Mouse (Mus musculus) lung, postnatal 0 days (tissue): ENCODE data around the gene Ugt1a5. TPM values are rescaled to one million over a fixed set of nuclear protein-coding genes. Genes with fewer than 3 reads are reported as not detected.
"Not testable (repeated sequence)": the region's sequence is repeated elsewhere in the genome, so short reads cannot be mapped to it uniquely, and the experiment has no call there.

ENCODE experiments used
- ATAC-seq: fragments of 200-750 bp; cut with Nextera tagmentation; 2 replicates; pipeline ENCODE4 v1.8.0; 2017; ENCODE audit warnings: moderate library complexity
- DNase-seq: peaks from one replicate; pipeline ENCODE4 v3.0.0-alpha.2; 2016; ENCODE audit warnings: low spot score
- H3K27ac ChIP-seq: fragments of 300-500 bp; sonication (generic); 2 replicates; pipeline ENCODE4 v1.5.1; 2014; ENCODE audit warnings: antibody characterized with exemption, mild to moderate bottlenecking, low read length, mixed read lengths
- H3K27me3 ChIP-seq: fragments of 300-500 bp; sonication (generic); replicated peaks from 2 replicates; pipeline ENCODE4 v1.6.1; 2014; ENCODE audit warnings: low read length, mixed read lengths; ENCODE audit not compliant: insufficient read depth
- H3K36me3 ChIP-seq: fragments of 300-500 bp; sonication (generic); 2 replicates; pipeline ENCODE4 v1.6.1; 2014; ENCODE audit warnings: low read length, mixed read lengths; ENCODE audit not compliant: insufficient read depth
- H3K4me1 ChIP-seq: fragments of 300-500 bp; sonication (generic); 2 replicates; pipeline ENCODE4 v1.6.1; 2014; ENCODE audit warnings: antibody characterized with exemption, low read depth, low read length, mixed read lengths; ENCODE audit not compliant: insufficient read depth
- H3K4me2 ChIP-seq: fragments of 300-500 bp; sonication (generic); replicated peaks from 2 replicates; pipeline ENCODE4 v1.6.1; 2014; ENCODE audit warnings: low read depth, mild to moderate bottlenecking, low read length, moderate library complexity, mixed read lengths
- H3K4me3 ChIP-seq: fragments of 300-500 bp; sonication (generic); 2 replicates; pipeline ENCODE4 v1.5.1; 2014; ENCODE audit warnings: low read depth, low read length
- H3K9ac ChIP-seq: fragments of 300-500 bp; sonication (generic); replicated peaks from 2 replicates; pipeline ENCODE4 v1.6.1; 2014; ENCODE audit warnings: low read depth, mild to moderate bottlenecking
- H3K9me3 ChIP-seq: fragments of 300-500 bp; sonication (generic); 2 replicates; pipeline ENCODE4 v1.6.1; 2016; ENCODE audit warnings: low read length, mixed read lengths
- CTCF ChIP-seq: IDR thresholded peaks from 2 replicates; pipeline ENCODE4 v1.5.1; 2016; ENCODE audit warnings: antibody characterized with exemption, mild to moderate bottlenecking
- EP300 ChIP-seq: IDR thresholded peaks from 2 replicates; pipeline ENCODE4 v1.6.1; 2016; ENCODE audit warnings: antibody characterized with exemption, mild to moderate bottlenecking, control low read depth
- WGBS: fragments of 180-500 bp; shearing (Covaris S2); extraction: QIAGEN DNeasy Blood & Tissue Kit; methylation state at CpG from one replicate; pipeline ENCODE4 v1.1.7; 2014; 5-methylcytosine and 5-hydroxymethylcytosine counted together
- polyA plus RNA-seq: library from polyadenylated mRNA; unstranded; fragments of >200 nt; fragmentation: Nextera tagmentation; extraction: Ambion mirVana; gene quantifications from 2 replicates; pipeline ENCODE4 v1.2.1, GENCODE M21; 2015

The Ugt1a5 gene
- polyA plus RNA-seq, 1 experiment from 2014 or later, result not detected

- peak; percentile 77 for ATAC-seq
- not testable (repeated sequence) for DNase-seq
These were observed 21.7 kb upstream of the Ugt1a5 start for GRCm38 (mm10) chr1:88143966-88144675.

DNA sequence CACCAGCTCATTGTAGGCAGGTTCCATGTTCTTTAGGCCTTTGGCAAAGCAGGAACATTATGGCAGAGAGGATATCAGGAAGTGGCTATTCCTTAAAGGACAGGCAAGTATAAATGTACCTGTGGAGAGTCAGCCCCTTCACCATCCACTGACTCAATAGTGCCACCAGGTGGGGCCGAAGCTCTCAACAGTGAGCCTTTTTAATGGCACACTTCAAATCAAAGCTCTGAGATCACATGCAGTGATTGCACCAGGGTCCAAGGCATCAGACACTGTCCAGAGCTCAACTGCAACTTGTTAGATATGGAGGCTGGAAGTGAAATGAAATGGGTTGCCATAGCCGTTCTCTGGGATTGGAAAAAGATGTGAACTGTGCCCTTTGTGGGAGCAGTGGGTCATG is 20.5 kb upstream of the Ugt1a5 start:
- peak; percentile 40 for DNase-seq
- not testable (repeated sequence) for H3K4me2 ChIP-seq, H3K27me3 ChIP-seq, H3K9me3 ChIP-seq, H3K36me3 ChIP-seq, H3K4me1 ChIP-seq, H3K4me3 ChIP-seq, ATAC-seq, H3K9ac ChIP-seq, H3K27ac ChIP-seq
- TF ChIP-seq CTCF, result peak; percentile 55
- WGBS, result 67% methylated on average over 2 of the region's 2 CpGs

More at GRCm38 (mm10) chr1:88143966-88144675, 21.7 kb upstream of the Ugt1a5 start:
- not testable (repeated sequence) for H3K4me3 ChIP-seq, H3K36me3 ChIP-seq, H3K27ac ChIP-seq, H3K27me3 ChIP-seq, H3K9ac ChIP-seq, H3K9me3 ChIP-seq, H3K4me1 ChIP-seq, H3K4me2 ChIP-seq
- 2% methylated on average over 5 of the region's 5 CpGs for WGBS
- peak; percentile 58 for TF ChIP-seq CTCF

DNA sequence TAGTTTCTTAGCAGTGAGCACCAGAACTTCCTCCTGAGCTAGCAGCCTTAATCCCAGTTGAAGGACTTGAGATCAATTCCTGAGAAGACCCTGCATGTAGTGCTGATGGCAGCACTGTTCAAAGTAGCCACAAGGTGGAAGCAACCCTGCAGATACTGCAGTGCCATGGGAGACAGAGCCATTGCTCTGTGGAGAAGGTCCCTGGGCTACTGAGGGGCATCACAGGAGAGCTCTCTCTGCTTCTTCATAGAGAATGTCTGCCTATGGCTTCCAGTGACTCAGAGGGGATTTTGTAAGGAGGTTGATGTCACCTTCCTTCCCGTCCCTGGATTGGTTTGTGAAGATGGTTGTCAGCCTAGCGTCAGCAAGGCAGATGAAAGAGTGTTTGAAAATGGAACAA is 15.7 kb upstream of the Ugt1a5 start:
- H3K4me2 ChIP-seq, H3K9ac ChIP-seq, H3K4me1 ChIP-seq, DNase-seq, H3K9me3 ChIP-seq, ATAC-seq, H3K4me3 ChIP-seq, H3K27ac ChIP-seq, H3K27me3 ChIP-seq, H3K36me3 ChIP-seq: not testable (repeated sequence)
- peak; percentile 53 for TF ChIP-seq CTCF
- WGBS, result 40% methylated on average over 1 of the region's 2 CpGs

GRCm38 (mm10) chr1:88158430-88158829 is 7.4 kb upstream of the Ugt1a5 start:
- no peak overlapping the region for H3K9ac ChIP-seq
- H3K4me1 ChIP-seq, result no peaks in the 10 kb centered on the region
- H3K36me3 ChIP-seq, result no peaks in the 10 kb centered on the region
- H3K4me3 ChIP-seq, result no peak overlapping the region
- no peak overlapping the region for H3K27ac ChIP-seq
- H3K9me3 ChIP-seq, result no peaks in the 10 kb centered on the region
- 59% methylated on average over 2 of the region's 2 CpGs for WGBS
- H3K27me3 ChIP-seq, result no peaks in the 10 kb centered on the region
- no peak overlapping the region for H3K4me2 ChIP-seq
- TF ChIP-seq EP300 (no peak), CTCF (no peak)
- ATAC-seq (no peak; the same call in 1 of the 2 replicates), DNase-seq (no peak)

DNA sequence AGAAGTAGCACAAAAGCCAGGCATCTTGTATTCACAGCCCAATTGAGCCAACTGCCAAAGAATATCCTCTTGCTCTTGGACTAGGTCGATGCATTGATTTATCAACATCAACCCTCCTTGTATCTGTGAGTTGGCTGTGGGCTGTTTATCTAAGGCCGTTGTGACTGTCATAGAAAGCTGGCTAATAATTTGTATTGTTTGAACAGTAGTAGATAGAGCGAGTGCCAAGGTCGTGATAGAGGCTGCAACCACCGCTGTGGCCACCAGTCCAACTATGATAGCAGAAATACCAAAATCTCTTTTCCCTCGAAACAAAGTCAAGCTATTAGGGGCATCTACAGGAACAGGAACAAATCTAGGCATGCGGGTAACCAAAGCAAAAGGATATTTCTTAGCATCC is 6.4 kb downstream of the Ugt1a5 start:
- H3K27ac ChIP-seq, H3K4me2 ChIP-seq, H3K36me3 ChIP-seq, H3K4me1 ChIP-seq, H3K9me3 ChIP-seq, DNase-seq, H3K4me3 ChIP-seq, H3K27me3 ChIP-seq, H3K9ac ChIP-seq, ATAC-seq: not testable (repeated sequence)
- WGBS, result 80% methylated on average over 5 of the region's 7 CpGs

- Histone ChIP-seq H3K36me3 (no peaks in the 10 kb centered on the region), H3K27me3 (no peaks in the 10 kb centered on the region)
These were observed 13.8 kb downstream of the Ugt1a5 start for GRCm38 (mm10) chr1:88179657-88180056.

More at GRCm38 (mm10) chr1:88179657-88180056, 13.8 kb downstream of the Ugt1a5 start:
- TF ChIP-seq CTCF (no peak), EP300 (no peak)
- DNase-seq (no peak), ATAC-seq (no peak)
- WGBS, result 67% methylated on average over 1 of the region's 1 CpGs
- H3K4me3 ChIP-seq, result no peak overlapping the region
- no peak overlapping the region for H3K4me2 ChIP-seq
- no peak overlapping the region for H3K9ac ChIP-seq
- 0 out of 2 replicates have a peak, but pooled peaks cover 7% of the 10 kb centered on the region for H3K9me3 ChIP-seq
- no peak overlapping the region for H3K27ac ChIP-seq
- no peaks in the 10 kb centered on the region for H3K4me1 ChIP-seq
